Mouse (Mus musculus): Measurements from ENCODE around the gene Ncoa7. TPM values are rescaled to one million over a fixed set of nuclear protein-coding genes. Genes with fewer than 3 reads are reported as not detected.
A peak's percentile ranks its signal among the peaks of the same experiment; 100 is the strongest.
"Not testable (repeated sequence)": the region's sequence is repeated elsewhere in the genome, so short reads cannot be mapped to it uniquely, and the experiment has no call there.

The Ncoa7 gene
- polyA plus RNA-seq, 1 experiment: 65.5 TPM

GRCm38 (mm10) chr10:30632718-30633117 lies 170.4 kb downstream of the Ncoa7 start:
- Histone ChIP-seq H3K27me3 (ENCODE audit: control insufficient read depth, insufficient read depth, low read length) (no peaks in the 10 kb centered on the region), H3K4me3 (replicated peaks; ENCODE audit: insufficient read depth, low read depth, low read length) (no peak overlapping the region), H3K27ac (ENCODE audit: insufficient read depth, low read length) (no peak overlapping the region), H3K4me1 (ENCODE audit: control insufficient read depth, insufficient read depth, low read length) (no peaks in the 10 kb centered on the region)
- no peak for DNase-seq
- TF ChIP-seq POLR2A (IDR thresholded peaks at IDR 0.05; ENCODE audit: borderline replicate concordance, insufficient read depth, low read length): no peak
- TF ChIP-seq CTCF (IDR thresholded peaks at IDR 0.05; ENCODE audit: borderline replicate concordance, insufficient read depth, low read depth, low read length): no peak
- WGBS: 94% methylated on average over 1 of the region's 1 CpGs

- H3K27ac ChIP-seq (ENCODE audit: insufficient read depth, low read length): no peak overlapping the region
- TF ChIP-seq POLR2A (IDR thresholded peaks at IDR 0.05; ENCODE audit: borderline replicate concordance, insufficient read depth, low read length): no peak
- TF ChIP-seq CTCF (IDR thresholded peaks at IDR 0.05; ENCODE audit: borderline replicate concordance, insufficient read depth, low read depth, low read length): no peak
- H3K4me1 ChIP-seq (ENCODE audit: control insufficient read depth, insufficient read depth, low read length): no peaks in the 10 kb centered on the region
- H3K27me3 ChIP-seq (ENCODE audit: control insufficient read depth, insufficient read depth, low read length): no peaks in the 10 kb centered on the region
- H3K4me3 ChIP-seq (replicated peaks; ENCODE audit: insufficient read depth, low read depth, low read length): no peak overlapping the region
- DNase-seq: no peak
Measured at GRCm38 (mm10) chr10:30629977-30630376, 173.1 kb downstream of the Ncoa7 start.

GRCm38 (mm10) chr10:30629513-30629912 lies 173.6 kb downstream of the Ncoa7 start, which contains the start of gene Hint3:
Gene Hint3, minus strand, starts transcription at chr10:30629632.
- DNase-seq: no peak
- TF ChIP-seq CTCF (IDR thresholded peaks at IDR 0.05; ENCODE audit: borderline replicate concordance, insufficient read depth, low read depth, low read length) (no peak), POLR2A (IDR thresholded peaks at IDR 0.05; ENCODE audit: borderline replicate concordance, insufficient read depth, low read length) (no peak)
- Histone ChIP-seq H3K27ac (ENCODE audit: insufficient read depth, low read length) (no peak within 1 kb of the TSS), H3K4me3 (replicated peaks; ENCODE audit: insufficient read depth, low read depth, low read length) (no peak within 1 kb of the TSS), H3K27me3 (ENCODE audit: control insufficient read depth, insufficient read depth, low read length) (no peaks in the 10 kb centered on the region), H3K4me1 (ENCODE audit: control insufficient read depth, insufficient read depth, low read length) (no peaks in the 10 kb centered on the region)
- 86% methylated on average over 3 of the region's 3 CpGs for WGBS

- not testable (repeated sequence) for DNase-seq; H3K4me1 ChIP-seq (ENCODE audit: control insufficient read depth, insufficient read depth, low read length); H3K27me3 ChIP-seq (ENCODE audit: control insufficient read depth, insufficient read depth, low read length); H3K4me3 ChIP-seq (replicated peaks; ENCODE audit: insufficient read depth, low read depth, low read length); H3K27ac ChIP-seq (ENCODE audit: insufficient read depth, low read length)
- 94% methylated on average over 11 of the region's 11 CpGs for WGBS
Measured at GRCm38 (mm10) chr10:30628444-30628843, 174.7 kb downstream of the Ncoa7 start.

GRCm38 (mm10) chr10:30627548-30627947 lies 175.6 kb downstream of the Ncoa7 start:
- H3K4me3 ChIP-seq (replicated peaks; ENCODE audit: insufficient read depth, low read depth, low read length): no peak overlapping the region
- WGBS: 60% methylated on average over 1 of the region's 1 CpGs
- H3K27ac ChIP-seq (ENCODE audit: insufficient read depth, low read length): no peak overlapping the region
- TF ChIP-seq CTCF (IDR thresholded peaks at IDR 0.05; ENCODE audit: borderline replicate concordance, insufficient read depth, low read depth, low read length): no peak
- no peak for TF ChIP-seq POLR2A (IDR thresholded peaks at IDR 0.05; ENCODE audit: borderline replicate concordance, insufficient read depth, low read length)
- H3K4me1 ChIP-seq (ENCODE audit: control insufficient read depth, insufficient read depth, low read length): no peaks in the 10 kb centered on the region
- no peaks in the 10 kb centered on the region for H3K27me3 ChIP-seq (ENCODE audit: control insufficient read depth, insufficient read depth, low read length)
- no peak for DNase-seq

- Histone ChIP-seq H3K4me3 (replicated peaks; ENCODE audit: insufficient read depth, low read depth, low read length) (no peak overlapping the region), H3K27ac (ENCODE audit: insufficient read depth, low read length) (no peak overlapping the region), H3K27me3 (ENCODE audit: control insufficient read depth, insufficient read depth, low read length) (no peaks in the 10 kb centered on the region), H3K4me1 (ENCODE audit: control insufficient read depth, insufficient read depth, low read length) (no peaks in the 10 kb centered on the region)
- 37% methylated on average over 5 of the region's 5 CpGs for WGBS
- TF ChIP-seq POLR2A (IDR thresholded peaks at IDR 0.05; ENCODE audit: borderline replicate concordance, insufficient read depth, low read length): no peak
- DNase-seq: no peak
Measured at GRCm38 (mm10) chr10:30624161-30625019, 178.7 kb downstream of the Ncoa7 start.

GRCm38 (mm10) chr10:30622928-30623327 lies 180.2 kb downstream of the Ncoa7 start:
- no peaks in the 10 kb centered on the region for H3K4me1 ChIP-seq (ENCODE audit: control insufficient read depth, insufficient read depth, low read length)
- no peaks in the 10 kb centered on the region for H3K27me3 ChIP-seq (ENCODE audit: control insufficient read depth, insufficient read depth, low read length)
- TF ChIP-seq CTCF (IDR thresholded peaks at IDR 0.05; ENCODE audit: borderline replicate concordance, insufficient read depth, low read depth, low read length) (no peak), POLR2A (IDR thresholded peaks at IDR 0.05; ENCODE audit: borderline replicate concordance, insufficient read depth, low read length) (no peak)
- DNase-seq: no peak
- no peak overlapping the region for H3K4me3 ChIP-seq (replicated peaks; ENCODE audit: insufficient read depth, low read depth, low read length)
- no peak overlapping the region for H3K27ac ChIP-seq (ENCODE audit: insufficient read depth, low read length)

- no peak for TF ChIP-seq POLR2A (IDR thresholded peaks at IDR 0.05; ENCODE audit: borderline replicate concordance, insufficient read depth, low read length)
- TF ChIP-seq CTCF (IDR thresholded peaks at IDR 0.05; ENCODE audit: borderline replicate concordance, insufficient read depth, low read depth, low read length): no peak
Measured at GRCm38 (mm10) chr10:30618918-30619210, 184.3 kb downstream of the Ncoa7 start.

More at GRCm38 (mm10) chr10:30618918-30619210, 184.3 kb downstream of the Ncoa7 start:
- WGBS: 40% methylated on average over 3 of the region's 3 CpGs
- no peak overlapping the region for H3K27ac ChIP-seq (ENCODE audit: insufficient read depth, low read length)
- DNase-seq: no peak
- no peaks in the 10 kb centered on the region for H3K27me3 ChIP-seq (ENCODE audit: control insufficient read depth, insufficient read depth, low read length)
- no peaks in the 10 kb centered on the region for H3K4me1 ChIP-seq (ENCODE audit: control insufficient read depth, insufficient read depth, low read length)
- H3K4me3 ChIP-seq (replicated peaks; ENCODE audit: insufficient read depth, low read depth, low read length): peak overlapping the region; percentile 90
